Mouse (Mus musculus): ENCODE data around the gene H2-Oa.

The H2-Oa gene

DNA sequence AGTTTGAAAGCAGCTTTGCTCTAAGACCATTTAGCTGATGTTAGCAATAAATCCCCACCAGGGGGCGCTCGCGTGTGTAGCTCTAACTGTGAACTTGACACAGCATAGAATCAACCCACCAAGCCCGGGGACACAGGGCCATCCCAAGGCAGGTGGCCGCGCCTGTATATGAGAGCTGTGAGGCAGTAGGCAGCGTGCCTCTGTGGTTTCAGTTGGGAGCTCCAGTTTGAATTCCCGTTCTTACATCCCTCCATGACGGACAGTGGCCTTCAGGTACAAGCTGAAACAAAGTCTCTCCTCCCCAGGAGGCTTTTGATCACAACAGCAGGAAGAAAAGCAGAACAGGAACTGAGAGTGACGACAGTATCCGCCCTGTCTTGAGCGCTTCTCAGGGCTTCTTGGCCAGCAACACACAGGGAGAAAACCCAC lies 9.5 kb downstream of the H2-Oa start:
- peak; percentile 93 to 97 for DNase-seq

DNA sequence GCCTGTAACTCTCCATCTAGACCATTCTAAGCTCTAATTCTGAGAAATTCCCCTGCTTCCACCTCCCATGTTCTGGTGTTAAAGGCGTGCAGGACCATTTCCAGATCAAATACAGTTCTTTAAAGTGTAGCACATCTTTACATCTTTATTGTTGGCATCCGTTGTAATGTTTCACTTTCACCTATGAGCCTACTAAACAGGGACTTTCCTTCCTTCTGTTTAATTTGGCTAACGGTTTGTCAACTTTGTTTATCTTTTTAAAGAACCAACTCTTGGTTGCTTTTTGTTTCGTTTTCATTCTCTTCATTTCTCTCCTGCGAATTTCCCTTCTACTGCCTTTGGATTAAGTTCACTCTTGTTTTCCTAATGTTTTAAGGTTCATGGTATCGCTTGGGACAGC lies 10.7 kb downstream of the H2-Oa start:
- no peak for DNase-seq

DNA sequence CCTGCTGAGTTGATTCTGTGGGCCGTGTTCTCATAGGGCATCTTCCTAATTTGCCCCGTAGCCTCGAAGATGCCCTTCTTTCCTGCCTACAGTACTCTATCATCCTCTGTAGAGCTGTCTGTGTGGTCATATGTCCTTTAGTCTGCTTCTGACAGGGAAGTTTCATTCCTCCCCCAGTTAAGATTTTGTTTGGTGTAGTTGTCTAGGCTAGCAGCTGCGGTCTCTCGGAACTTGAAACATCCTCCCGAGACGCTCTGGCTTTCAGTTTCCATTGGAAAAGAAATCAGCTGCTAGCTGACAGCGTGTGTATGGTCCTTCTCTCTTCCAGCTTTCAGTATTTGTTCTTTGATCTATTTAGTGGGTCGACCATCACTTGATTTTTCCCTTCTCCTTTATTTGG lies 12.7 kb downstream of the H2-Oa start:
- DNase-seq, result no peak

DNA sequence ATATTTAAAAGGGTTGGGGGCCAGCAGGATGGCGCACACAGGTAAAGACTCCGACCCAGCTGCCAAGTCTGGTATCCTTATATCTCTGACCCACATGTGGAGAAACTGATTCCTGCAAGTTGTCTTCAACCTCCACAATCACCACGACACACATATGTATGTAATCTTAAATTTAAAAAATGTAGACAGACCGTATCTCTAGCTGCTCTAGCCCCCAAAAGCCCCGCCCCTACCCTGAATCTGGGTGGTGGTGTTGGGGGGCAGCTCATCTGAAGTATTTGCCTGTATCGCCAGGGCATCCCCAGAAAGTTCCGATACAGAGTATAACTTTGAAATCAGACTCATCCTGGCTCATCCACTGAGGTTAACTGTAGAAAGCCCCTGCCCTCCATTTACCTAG lies 14.4 kb downstream of the H2-Oa start:
- no peak for DNase-seq

DNA sequence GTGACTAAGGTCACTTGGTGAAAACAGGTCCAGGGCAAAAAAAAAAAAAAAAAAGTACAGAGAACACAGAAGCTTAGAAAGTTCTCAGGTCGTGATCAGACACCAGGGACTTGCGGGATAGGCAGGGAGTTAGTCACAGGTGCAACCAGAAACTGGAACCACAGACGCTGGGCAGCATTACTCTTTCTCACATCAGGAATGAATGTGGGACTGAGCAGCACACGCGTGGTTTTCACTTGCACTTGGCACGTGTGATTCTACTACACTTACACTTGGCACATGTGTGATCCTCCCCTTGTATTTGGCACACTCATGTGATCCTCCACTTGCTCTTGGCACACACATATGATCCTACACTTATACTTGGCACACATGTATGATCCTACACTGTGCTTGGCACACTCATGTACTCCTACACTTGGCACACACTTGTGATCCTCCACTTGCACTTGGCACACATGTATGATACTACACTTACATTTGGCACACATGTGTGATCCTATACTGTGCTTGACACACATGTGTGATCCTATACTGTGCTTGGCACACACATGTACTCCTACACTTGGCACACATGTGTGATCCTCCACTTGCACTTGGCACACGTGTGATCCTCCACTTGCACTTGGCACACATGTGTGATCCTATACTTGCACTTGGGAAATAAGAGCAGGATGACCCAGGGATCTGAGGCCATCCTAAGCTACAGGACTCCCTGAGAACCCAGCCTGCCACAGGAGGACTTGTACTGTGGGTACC lies 15.1 kb downstream of the H2-Oa start:
- no peak for DNase-seq

DNA sequence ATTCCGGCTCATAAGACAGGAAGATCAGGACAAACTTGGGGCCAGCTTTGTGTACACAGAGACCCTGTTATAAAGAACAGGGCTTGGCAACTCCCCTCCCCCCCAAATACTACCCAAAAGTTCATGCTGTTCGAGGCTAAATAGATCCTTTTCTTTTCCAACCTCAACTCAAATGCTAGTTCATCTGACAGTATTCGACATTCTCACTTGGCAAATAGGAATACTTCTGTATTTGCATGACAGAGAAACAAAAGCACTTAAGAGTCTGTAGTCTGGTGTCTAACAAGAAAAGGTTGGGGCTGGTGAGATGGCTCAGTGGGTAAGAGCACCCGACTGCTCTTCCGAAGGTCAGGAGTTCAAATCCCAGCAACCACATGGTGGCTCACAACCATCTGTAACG lies 16.3 kb downstream of the H2-Oa start:
- no peak for DNase-seq

DNA sequence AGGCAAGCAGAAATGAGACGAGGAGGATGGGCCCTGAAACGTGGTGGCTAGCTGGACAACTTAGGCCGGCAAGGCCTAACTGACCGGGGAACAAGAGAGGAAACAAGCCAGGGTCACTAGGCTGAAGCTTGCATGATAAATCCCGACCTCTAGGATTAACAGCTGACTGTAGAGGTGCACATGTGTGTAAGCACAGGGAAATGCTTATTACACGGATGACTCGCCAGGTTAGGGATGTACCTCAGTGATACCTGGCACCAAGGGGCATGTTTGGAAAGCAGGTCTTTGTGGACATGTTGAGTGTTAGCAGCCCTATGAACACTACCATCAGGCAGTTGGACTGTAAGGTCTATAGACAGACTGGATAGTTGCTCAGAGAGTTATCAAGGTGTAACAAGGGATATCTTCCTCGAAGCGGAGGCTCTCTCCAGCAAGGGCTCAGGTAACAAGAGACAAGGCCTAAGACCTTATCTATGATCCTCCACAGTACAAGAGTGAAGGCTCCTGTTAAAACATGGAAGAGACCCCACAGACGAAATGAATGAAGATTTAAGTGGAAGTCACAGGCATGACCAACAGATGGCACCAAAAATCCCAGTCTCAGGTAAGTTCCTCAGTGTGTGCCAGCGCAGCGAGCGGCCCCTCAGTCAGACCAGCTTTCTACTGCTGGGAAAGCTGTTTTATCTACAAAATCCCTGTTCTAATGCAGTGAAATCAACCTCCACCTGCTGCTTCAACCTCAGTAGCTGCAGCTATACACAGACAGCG lies 17.1 kb downstream of the H2-Oa start:
- DNase-seq, result peak; percentile 42 to 46

DNA sequence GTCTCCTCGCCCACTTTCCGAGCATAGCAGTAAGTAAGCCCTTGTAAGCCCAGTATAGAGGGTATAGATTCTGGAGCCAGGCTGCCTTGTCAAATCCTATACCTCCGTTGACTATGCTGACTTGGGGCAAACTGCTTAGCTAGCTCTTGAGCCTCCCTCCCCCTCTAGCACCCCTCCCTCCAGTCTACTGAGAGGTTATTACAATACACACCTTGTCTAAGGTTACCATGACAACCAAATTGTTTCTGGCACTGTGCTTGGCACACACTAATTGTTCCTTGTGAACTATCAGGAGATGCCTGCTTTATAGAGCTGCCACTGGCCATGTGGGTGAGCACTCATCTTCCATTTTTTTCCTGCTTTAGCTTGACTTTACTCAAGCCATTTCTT lies 17.7 kb downstream of the H2-Oa start:
- DNase-seq, result no peak

DNA sequence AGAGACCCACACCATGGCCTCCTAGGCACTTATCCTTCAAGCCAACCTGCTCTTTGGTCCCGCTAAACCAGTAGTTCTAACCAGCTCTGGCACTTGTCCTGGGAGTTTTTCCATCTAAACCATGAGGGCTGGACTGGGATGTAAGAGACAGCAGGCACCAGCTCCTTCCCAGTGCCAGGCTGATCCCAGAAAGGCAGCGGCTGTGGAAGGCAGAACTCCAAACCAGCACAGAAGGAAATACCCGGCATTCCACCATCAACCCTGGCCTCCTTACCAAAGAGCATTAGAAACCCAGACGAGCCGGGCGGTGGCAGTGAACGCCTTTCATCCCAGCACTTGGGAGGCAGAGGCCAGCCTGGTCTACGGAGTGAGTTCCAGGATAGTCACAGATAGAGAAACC lies 18.2 kb downstream of the H2-Oa start:
- no peak for DNase-seq

DNA sequence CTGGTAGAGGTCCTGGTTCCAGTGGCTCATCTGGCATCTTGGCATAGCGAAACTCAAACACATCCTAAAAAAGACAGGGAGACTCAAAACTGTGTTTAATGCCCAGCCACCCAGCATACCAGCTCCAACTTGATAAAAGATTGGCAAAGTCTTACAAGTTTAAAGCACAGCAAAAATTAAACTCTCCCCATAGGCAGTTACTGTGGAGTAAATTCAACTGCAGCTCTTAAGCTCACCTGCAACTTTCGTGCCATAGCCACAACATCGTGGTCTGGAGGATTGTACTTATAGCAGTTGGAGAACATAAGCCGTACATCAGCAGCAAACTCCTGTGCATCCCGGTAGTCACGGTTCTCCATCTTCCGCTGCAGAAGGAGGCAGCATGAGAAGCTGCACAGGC lies 22.0 kb downstream of the H2-Oa start:
- DNase-seq, result no peak

DNA sequence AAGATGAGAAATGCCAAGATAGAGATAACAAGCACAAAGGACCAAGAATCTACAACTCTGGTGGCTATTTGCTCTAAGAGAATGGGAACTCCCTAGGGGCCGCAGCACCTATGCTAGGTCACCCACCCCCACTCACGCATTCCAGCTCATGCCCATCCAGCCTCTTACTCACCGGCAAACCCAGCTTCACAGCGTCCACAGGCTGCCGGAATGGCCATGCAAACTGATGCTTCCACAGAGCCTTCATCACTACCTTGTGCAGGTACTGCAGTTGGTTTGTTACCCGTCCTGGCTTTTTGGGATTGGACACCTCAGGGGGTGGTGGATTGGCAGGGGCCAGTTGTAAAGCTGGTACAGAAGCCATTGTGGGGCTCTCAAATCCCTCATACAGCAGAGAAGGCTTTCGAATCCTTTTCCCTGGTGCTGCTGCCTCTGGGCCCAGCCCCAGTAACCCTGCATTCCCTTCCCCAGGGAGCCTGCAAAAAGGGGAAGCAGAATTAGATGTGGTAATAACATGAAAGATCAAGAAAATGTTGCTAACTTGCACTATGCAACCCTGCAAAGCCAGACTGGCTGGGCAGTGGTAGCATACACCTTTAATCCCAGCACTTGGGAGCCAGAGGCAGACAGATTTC lies 24.7 kb downstream of the H2-Oa start:
- no peak for DNase-seq

DNA sequence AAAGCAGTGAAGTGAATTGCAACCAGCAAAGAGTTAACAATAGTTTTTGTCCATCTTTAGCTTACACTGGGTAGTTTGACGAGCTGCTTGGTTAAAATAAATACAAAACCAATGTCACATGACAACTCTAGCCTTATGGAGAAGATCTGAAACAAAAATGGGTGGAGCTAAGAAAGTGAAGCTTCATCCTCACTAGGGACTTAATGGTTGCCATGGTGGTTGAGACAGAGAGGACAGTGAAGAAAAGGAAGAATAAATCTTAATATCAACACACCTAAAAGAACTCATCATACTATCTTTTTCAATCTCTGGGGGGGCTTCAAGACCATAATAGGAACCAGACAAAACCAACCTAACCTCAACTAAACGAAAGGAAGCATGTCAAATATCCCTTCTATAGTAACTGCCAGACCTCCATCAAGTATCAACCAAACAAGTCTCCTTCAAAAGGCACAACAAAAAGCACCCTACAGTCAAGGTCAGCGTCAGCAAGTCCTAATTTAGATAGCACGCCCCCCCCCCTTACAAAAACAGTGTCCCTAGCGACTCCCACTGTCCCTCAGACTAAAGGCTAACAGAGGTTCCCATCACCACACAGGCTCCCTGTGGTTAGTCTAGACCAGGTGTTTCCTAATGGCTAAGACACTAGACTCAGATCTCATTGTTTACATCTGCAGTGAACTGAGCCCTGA lies 25.4 kb downstream of the H2-Oa start:
- no peak for DNase-seq

DNA sequence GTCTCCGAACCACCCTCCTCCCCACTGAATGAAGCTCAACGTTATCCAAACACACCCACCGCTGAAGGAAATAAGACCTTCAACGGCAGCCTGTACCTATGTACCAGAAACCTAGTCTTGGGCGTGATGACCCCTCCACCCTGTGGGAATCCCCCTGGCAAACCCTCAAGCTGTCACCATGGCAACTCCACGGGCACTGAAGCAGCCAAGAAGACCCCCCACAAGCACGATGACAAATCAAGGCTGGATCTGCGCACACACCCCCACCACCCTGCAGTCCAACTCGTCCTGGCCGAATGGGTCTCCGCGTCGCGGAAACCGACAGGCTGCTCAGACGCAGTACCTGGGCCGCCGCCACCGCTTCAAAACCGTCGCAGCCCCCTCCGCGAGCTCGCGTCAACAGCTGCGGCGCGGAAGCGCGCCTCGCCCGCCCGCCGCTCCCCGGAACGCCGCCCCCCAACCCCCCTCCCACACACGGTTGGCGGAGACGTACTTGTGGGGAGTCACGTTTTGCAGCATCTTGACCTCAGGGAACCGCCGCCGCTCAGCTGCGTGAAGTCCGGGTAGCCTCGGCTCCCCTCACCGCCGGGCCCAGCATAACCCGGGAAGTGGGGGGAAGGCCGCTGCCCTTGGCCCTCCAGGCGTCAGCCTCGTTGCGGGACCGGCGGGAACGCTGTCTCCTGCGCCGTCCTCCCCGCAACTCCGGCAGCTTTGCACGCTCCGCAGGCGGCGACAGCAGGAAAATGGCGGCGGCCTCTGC lies 26.2 kb downstream of the H2-Oa start:
- DNase-seq, result peak; percentile 75 to 82

DNA sequence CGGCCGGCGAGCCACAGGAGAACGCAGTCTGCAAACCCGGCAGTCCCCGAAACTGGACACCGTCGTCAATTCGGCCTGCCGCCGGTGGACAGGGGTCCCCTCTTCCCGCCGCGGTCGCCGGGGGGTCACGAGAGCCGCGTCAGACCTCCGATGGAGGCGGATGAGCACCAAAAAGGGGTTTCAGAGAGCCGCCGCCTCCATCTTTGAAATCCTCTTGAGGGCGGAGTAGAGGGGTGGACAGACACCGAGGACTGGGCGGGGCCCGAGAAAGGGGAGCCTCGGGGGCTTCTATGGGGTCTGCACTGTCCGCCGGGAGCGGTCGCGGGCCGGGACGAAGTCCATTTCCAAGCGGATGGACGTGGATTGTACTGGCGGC lies 26.7 kb downstream of the H2-Oa start:
- DNase-seq, result no peak

DNA sequence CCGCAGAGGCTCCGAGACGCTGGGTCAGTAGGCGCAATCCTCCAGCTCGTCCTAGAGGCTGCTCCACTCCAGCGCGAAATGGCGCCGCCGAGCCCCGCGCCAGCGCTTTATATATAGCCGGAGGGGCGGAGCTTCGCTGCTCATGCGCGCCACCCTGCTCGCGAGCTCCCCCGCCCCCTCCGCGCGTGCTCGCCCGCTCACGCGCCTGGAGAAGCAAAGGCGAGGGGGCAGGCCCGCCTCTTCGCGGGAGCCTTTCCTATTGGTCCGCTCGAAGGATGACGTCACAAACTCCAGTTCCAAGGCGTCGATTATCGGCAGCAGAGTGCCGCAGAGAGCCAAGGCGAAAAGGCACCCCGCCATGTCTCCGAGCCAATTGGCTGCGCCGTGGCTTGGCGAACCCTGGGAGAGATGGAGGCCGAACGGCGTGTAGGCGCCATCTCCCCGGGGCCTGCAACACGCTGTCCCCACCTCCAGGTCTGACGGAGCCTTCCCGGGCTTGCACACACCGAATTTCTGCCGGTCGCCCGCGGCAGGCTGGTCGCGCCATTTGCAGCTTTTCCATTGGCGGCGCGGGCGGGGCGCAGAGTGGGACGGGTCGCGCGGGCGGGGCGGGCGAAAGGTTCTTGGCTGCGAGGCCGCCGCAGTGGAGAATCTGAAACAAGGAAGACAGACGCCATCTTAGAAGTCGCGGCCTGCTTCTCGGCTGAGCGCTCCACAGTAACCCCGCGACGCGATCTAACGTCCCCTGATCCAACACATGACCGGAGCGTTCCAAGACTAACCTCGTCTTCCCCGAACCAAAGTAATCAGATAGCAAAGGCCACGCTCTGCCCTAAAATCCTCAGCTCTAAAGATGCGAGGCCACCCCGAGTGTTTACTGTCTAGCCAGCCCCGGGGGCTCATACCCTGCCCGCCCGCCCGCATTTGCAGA lies 27.4 kb downstream of the H2-Oa start, which contains the start of gene H2-DMa:
Gene H2-DMa (plus strand): TSS at position 293 of the 931 bp plus-strand sequence.
- DNase-seq, result peak; percentile 98 to 99

DNA sequence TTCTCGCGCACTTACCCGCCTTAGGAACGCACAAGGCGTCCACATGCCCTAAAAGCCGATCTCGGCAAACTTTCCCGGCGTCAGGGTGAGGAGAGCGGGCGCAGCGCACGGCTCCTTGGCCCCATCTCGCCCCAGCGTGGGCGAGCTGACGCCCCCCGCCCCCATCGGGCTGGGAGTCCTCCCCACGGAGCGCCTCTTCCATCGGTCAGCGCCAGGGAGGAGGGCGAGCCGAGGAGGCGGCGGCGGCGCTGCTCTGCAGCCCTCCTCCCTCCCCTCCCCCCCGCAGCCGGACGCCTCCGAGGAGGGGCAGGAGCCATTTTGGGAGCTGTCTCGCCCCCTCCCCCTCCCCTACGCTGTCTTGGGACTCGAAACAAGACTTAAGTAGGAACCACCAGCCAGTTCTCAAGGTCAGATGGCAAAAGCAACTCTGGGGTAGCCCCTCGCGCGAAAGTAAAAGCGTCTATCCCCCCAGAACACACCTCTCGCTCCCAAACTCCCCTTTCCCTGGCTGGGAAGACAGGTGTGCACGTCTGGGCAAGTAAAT lies 28.1 kb downstream of the H2-Oa start:
- peak; percentile 82 to 86 for DNase-seq

DNA sequence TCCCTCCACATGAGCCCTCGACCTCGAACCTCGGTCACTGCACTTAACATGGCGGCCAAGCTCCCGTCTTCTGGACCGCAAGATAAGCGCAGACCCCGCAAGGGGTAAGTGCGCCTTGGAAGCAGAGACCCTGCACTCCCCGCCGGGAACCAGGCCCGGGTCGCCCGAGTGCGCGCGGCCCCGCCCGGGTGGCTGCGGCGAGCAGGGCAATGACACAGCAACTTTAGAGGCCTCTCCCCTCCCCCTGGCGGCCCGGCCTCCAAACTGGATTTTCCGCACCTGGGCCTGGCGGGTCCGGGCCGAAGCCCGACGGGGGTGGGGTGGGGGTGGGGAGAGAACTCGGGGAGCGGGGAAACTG lies 28.7 kb downstream of the H2-Oa start:
- peak; percentile 83 to 89 for DNase-seq

DNA sequence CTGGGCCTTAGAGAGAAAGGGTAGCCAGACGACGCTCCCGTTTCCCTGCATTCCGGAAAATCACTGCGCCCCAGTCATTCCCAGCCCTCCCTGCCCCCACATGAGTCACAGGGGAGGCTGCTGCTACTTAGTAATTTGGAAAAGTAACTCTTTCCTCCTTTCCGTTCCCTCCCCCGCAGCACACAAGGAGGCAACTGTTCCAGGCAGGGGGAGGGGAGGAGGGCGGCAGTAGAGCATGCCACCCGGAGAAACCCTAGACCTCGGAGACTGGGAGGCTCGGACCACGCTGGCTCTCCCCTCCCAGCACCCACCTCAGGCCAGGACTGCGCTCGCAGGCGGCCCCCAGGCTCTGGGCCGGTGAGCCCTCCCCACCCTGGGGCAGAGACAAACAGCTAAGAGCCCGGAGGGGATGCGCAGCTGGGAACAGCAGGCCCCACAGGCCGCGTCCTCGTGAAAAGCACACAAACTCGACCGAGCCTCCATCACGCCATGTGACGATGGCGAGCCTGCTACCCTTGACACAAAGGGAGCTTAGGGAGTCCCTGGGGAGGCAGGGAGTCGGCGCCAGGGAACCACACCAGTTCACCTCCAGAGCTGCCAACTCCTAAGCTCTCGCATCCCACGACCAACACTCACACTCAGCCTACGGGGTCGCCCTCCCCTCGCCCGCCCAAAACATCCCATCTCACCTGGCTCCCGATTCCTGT lies 29.2 kb downstream of the H2-Oa start:
- DNase-seq, result peak; percentile 62 to 75

DNA sequence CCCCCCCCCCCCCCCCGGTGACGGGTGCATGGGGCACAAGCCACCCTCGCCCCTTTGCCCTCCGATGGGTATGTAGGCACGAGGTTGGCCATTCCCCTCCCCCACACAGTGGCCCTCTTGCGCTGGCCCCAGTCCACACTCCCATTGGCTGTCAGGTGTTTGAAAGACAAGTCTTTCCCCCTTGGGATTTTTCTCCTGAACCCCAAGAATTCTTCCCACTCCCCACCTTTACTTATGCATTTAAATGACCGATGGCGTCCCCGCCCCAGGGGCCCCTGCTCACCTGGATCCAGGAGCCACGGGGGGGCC lies 29.7 kb downstream of the H2-Oa start:
- no peak for DNase-seq

DNA sequence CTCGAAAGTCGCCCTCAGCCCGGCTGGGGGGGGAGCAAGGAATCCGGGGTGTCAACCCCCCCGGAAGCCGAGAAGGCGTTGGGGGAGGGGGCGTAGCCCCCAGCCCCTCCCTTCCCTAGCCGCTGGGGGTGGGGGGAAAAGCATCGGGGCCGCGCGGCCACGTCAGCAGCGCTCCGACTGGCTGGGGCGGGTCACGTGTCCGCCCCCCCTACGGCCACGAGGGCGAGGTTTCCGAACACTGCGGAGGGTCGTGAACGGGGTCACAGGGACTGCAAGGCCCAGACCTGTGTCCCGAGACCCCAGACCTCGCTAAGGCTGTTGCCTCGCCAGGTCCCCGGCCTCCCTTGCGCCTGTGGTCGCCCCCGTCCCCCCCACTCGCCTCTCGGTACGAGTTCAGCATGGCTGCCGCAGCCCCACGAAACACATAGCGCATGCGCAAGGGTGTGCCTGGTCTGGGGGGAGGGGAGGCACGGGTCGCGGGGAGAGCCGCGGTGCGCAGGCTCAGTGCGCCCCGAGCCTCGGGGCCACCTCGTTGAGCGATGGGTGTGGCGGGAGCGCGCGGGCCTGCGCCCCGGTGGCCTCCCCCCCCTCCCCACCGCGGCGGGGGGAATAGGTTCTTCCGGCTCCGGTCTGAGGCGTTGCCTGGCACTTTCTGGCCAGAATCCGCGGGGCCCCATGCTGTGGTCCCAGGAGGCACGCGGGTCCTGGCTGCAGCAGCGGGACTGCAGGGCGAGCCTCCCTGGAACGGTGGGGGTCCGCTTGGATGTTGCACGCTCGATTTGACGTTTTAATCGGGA lies 30.2 kb downstream of the H2-Oa start, which contains the start of gene Brd2:
Gene Brd2 (minus strand): TSS at position 447 of the 797 bp plus-strand sequence.
- DNase-seq, result peak; percentile 98 to 99

Measured in thymus, postnatal 36 days (tissue).